Mouse (Mus musculus) hindbrain, embryonic 12.5 days (tissue): Measurements from ENCODE around the gene Rnf5. TPM values are rescaled to one million over a fixed set of nuclear protein-coding genes. Genes with fewer than 3 reads are reported as not detected.
A peak's percentile ranks its signal among the peaks of the same experiment; 100 is the strongest.

Source experiments
- ATAC-seq: fragments of 200-750 bp; cut with Nextera tagmentation; 2 replicates; pipeline ENCODE4 v1.8.0; 2017; ENCODE audit warnings: moderate TSS enrichment; ENCODE audit not compliant: low FRiP score
- H3K27ac ChIP-seq: fragments of 300-500 bp; sonication (generic); 2 replicates; pipeline ENCODE4 v1.5.1; 2016; ENCODE audit warnings: mild to moderate bottlenecking
- H3K27me3 ChIP-seq: fragments of 300-500 bp; sonication (generic); 2 replicates; pipeline ENCODE4 v1.6.1; 2016; ENCODE audit warnings: mild to moderate bottlenecking
- H3K36me3 ChIP-seq: fragments of 300-500 bp; sonication (generic); 2 replicates; pipeline ENCODE4 v1.6.1; 2016; ENCODE audit warnings: mild to moderate bottlenecking
- H3K4me1 ChIP-seq: fragments of 300-500 bp; sonication (generic); 2 replicates; pipeline ENCODE4 v1.6.1; 2016
- H3K4me2 ChIP-seq: fragments of 300-500 bp; sonication (generic); replicated peaks from 2 replicates; pipeline ENCODE4 v1.6.1; 2016; ENCODE audit warnings: mild to moderate bottlenecking
- H3K4me3 ChIP-seq: fragments of 300-500 bp; sonication (generic); 2 replicates; pipeline ENCODE4 v1.5.1; 2016; ENCODE audit warnings: mild to moderate bottlenecking
- H3K9ac ChIP-seq: fragments of 300-500 bp; sonication (generic); 2 replicates; pipeline ENCODE4 v1.6.1; 2016; ENCODE audit warnings: mild to moderate bottlenecking, moderate library complexity
- H3K9me3 ChIP-seq: fragments of 300-500 bp; sonication (generic); replicated peaks from 2 replicates; pipeline ENCODE4 v1.6.1; 2016; ENCODE audit warnings: mild to moderate bottlenecking
- WGBS: fragments of 180-500 bp; shearing (Covaris S2); methylation state at CpG from one replicate; pipeline ENCODE4 v1.1.7; 2016; 5-methylcytosine and 5-hydroxymethylcytosine counted together
- polyA plus RNA-seq: library from polyadenylated mRNA; unstranded; fragments of >200 nt; fragmentation: Nextera tagmentation; extraction: Ambion mirVana; gene quantifications from 2 replicates; pipeline ENCODE4 v1.2.1, GENCODE M21; 2016

Rnf5 gene
- polyA plus RNA-seq, 1 experiment from 2014 or later, result 214 TPM

GRCm38 (mm10) chr17:34644608-34645007 lies 41.1 kb upstream of the Rnf5 start, which contains the start of gene Fkbpl:
Gene Fkbpl (plus strand): TSS chr17:34644764.
- Histone ChIP-seq H3K4me1 (peaks cover 43% of the 10 kb centered on the region), H3K4me2 (peak within 1 kb of the TSS; percentile 73), H3K4me3 (peak within 1 kb of the TSS; percentile 60), H3K9ac (peak within 1 kb of the TSS; percentile 74), H3K27me3 (no peaks in the 10 kb centered on the region), H3K36me3 (peaks cover 7% of the 10 kb centered on the region), H3K9me3 (no peaks in the 10 kb centered on the region), H3K27ac (peak within 1 kb of the TSS; percentile 77)
- peak; percentile 67 for ATAC-seq
- 1% methylated on average over 16 of the region's 16 CpGs for WGBS

- peaks cover 43% of the 10 kb centered on the region for H3K4me1 ChIP-seq
- H3K36me3 ChIP-seq, result peaks cover under 1% of the 10 kb centered on the region
- no peak overlapping the region for H3K9ac ChIP-seq
- H3K27ac ChIP-seq, result no peak overlapping the region
- H3K9me3 ChIP-seq, result no peaks in the 10 kb centered on the region
- no peak for ATAC-seq
- H3K27me3 ChIP-seq, result no peaks in the 10 kb centered on the region
- no peak overlapping the region for H3K4me3 ChIP-seq
- no peak overlapping the region for H3K4me2 ChIP-seq
- 81% methylated on average over 10 of the region's 10 CpGs for WGBS
Observed at GRCm38 (mm10) chr17:34643944-34644343, 40.5 kb upstream of the Rnf5 start.

GRCm38 (mm10) chr17:34643379-34643778 lies 39.9 kb upstream of the Rnf5 start:
- no peak overlapping the region for H3K4me2 ChIP-seq
- H3K36me3 ChIP-seq, result no peaks in the 10 kb centered on the region
- no peak overlapping the region for H3K9ac ChIP-seq
- no peak for ATAC-seq
- peaks cover 41% of the 10 kb centered on the region for H3K4me1 ChIP-seq
- 90% methylated on average over 4 of the region's 4 CpGs for WGBS
- H3K9me3 ChIP-seq, result no peaks in the 10 kb centered on the region
- no peaks in the 10 kb centered on the region for H3K27me3 ChIP-seq
- no peak overlapping the region for H3K4me3 ChIP-seq
- H3K27ac ChIP-seq, result no peak overlapping the region

GRCm38 (mm10) chr17:34641945-34642344 lies 38.5 kb upstream of the Rnf5 start:
- Histone ChIP-seq H3K4me3 (no peak overlapping the region), H3K4me2 (no peak overlapping the region), H3K27me3 (no peaks in the 10 kb centered on the region), H3K4me1 (peaks cover 32% of the 10 kb centered on the region), H3K36me3 (no peaks in the 10 kb centered on the region), H3K9ac (no peak overlapping the region), H3K27ac (peak overlapping the region; percentile 83; the same call in 1 of the 2 replicates), H3K9me3 (no peaks in the 10 kb centered on the region)
- WGBS, result 83% methylated on average over 3 of the region's 3 CpGs
- ATAC-seq, result no peak

GRCm38 (mm10) chr17:34640778-34641601 lies 37.5 kb upstream of the Rnf5 start:
- Histone ChIP-seq H3K36me3 (no peaks in the 10 kb centered on the region), H3K4me1 (peaks cover 25% of the 10 kb centered on the region), H3K27ac (peak overlapping the region; percentile 83), H3K9ac (peak overlapping the region; percentile 13), H3K9me3 (no peaks in the 10 kb centered on the region), H3K4me2 (peak overlapping the region; percentile 19), H3K4me3 (no peak overlapping the region), H3K27me3 (no peaks in the 10 kb centered on the region; the same call in 1 of the 2 replicates)
- ATAC-seq, result 0 out of 2 replicates have a peak, but pooled peaks have one; percentile 32
- WGBS, result 13% methylated on average over 11 of the region's 11 CpGs

- 82% methylated on average over 7 of the region's 7 CpGs for WGBS
Observed at GRCm38 (mm10) chr17:34639461-34640255, 36.2 kb upstream of the Rnf5 start.

GRCm38 (mm10) chr17:34637459-34637858 lies 34.0 kb upstream of the Rnf5 start:
- H3K27ac ChIP-seq, result no peak overlapping the region
- H3K9ac ChIP-seq, result no peak overlapping the region
- H3K4me2 ChIP-seq, result no peak overlapping the region
- peaks cover 22% of the 10 kb centered on the region for H3K27me3 ChIP-seq
- ATAC-seq, result no peak
- no peaks in the 10 kb centered on the region for H3K9me3 ChIP-seq
- no peak overlapping the region for H3K4me3 ChIP-seq
- WGBS, result 67% methylated on average over 3 of the region's 3 CpGs
- H3K36me3 ChIP-seq, result no peaks in the 10 kb centered on the region
- peaks cover 15% of the 10 kb centered on the region for H3K4me1 ChIP-seq

More at GRCm38 (mm10) chr17:34639461-34640255, 36.2 kb upstream of the Rnf5 start:
- ATAC-seq, result no peak
- Histone ChIP-seq H3K9me3 (no peaks in the 10 kb centered on the region), H3K36me3 (no peaks in the 10 kb centered on the region), H3K4me1 (peaks cover 13% of the 10 kb centered on the region), H3K4me2 (no peak overlapping the region), H3K27me3 (peaks cover 6% of the 10 kb centered on the region; the same call in 1 of the 2 replicates), H3K9ac (no peak overlapping the region), H3K27ac (no peak overlapping the region), H3K4me3 (no peak overlapping the region)

GRCm38 (mm10) chr17:34635671-34636070 lies 32.2 kb upstream of the Rnf5 start:
- WGBS, result 92% methylated on average over 2 of the region's 2 CpGs
- peaks cover 23% of the 10 kb centered on the region for H3K4me1 ChIP-seq

GRCm38 (mm10) chr17:34632261-34632691 lies 28.8 kb upstream of the Rnf5 start:
- Histone ChIP-seq H3K36me3 (no peaks in the 10 kb centered on the region), H3K4me1 (peaks cover 50% of the 10 kb centered on the region), H3K9me3 (no peaks in the 10 kb centered on the region), H3K4me3 (peak overlapping the region; percentile 69), H3K27me3 (peaks cover 61% of the 10 kb centered on the region), H3K27ac (no peak overlapping the region), H3K9ac (peak overlapping the region; percentile 18; the same call in 1 of the 2 replicates), H3K4me2 (peak overlapping the region; percentile 88)
- under 1% methylated on average over 26 of the region's 26 CpGs for WGBS
- no peak for ATAC-seq

More at GRCm38 (mm10) chr17:34635671-34636070, 32.2 kb upstream of the Rnf5 start:
- no peaks in the 10 kb centered on the region for H3K9me3 ChIP-seq
- H3K27me3 ChIP-seq, result peaks cover 40% of the 10 kb centered on the region
- no peak overlapping the region for H3K27ac ChIP-seq
- no peak overlapping the region for H3K9ac ChIP-seq
- H3K4me3 ChIP-seq, result no peak overlapping the region
- ATAC-seq, result no peak
- H3K4me2 ChIP-seq, result no peak overlapping the region
- no peaks in the 10 kb centered on the region for H3K36me3 ChIP-seq

GRCm38 (mm10) chr17:34631647-34632046 lies 28.2 kb upstream of the Rnf5 start:
- Histone ChIP-seq H3K4me1 (peaks cover 50% of the 10 kb centered on the region), H3K4me3 (peak overlapping the region; percentile 69), H3K27me3 (peaks cover 61% of the 10 kb centered on the region), H3K36me3 (no peaks in the 10 kb centered on the region), H3K9ac (no peak overlapping the region; the same call in 1 of the 2 replicates), H3K4me2 (peak overlapping the region; percentile 88), H3K9me3 (no peaks in the 10 kb centered on the region), H3K27ac (no peak overlapping the region)
- no peak for ATAC-seq
- 4% methylated on average over 12 of the region's 12 CpGs for WGBS

GRCm38 (mm10) chr17:34630761-34631301 lies 27.3 kb upstream of the Rnf5 start:
- WGBS, result 2% methylated on average over 46 of the region's 48 CpGs
- H3K4me3 ChIP-seq, result peak overlapping the region; percentile 69
- peaks cover 58% of the 10 kb centered on the region for H3K4me1 ChIP-seq
- no peak for ATAC-seq
- H3K36me3 ChIP-seq, result no peaks in the 10 kb centered on the region
- no peaks in the 10 kb centered on the region for H3K9me3 ChIP-seq
- H3K27ac ChIP-seq, result no peak overlapping the region
- H3K4me2 ChIP-seq, result peak overlapping the region; percentile 88
- H3K27me3 ChIP-seq, result peaks cover 60% of the 10 kb centered on the region
- peak overlapping the region; percentile 50 for H3K9ac ChIP-seq
